Mouse (Mus musculus): ENCODE results near the gene Prkg1. TPM values are rescaled to one million over a fixed set of nuclear protein-coding genes. Genes with fewer than 3 reads are reported as not detected.

Gene Prkg1
- polyA plus RNA-seq, 1 experiment from 2014 or later = 3.5 TPM

GRCm38 (mm10) chr19:31489606-31490005, 275.2 kb downstream of the Prkg1 start:
- Histone ChIP-seq H3K36me3 (no peaks in the 10 kb centered on the region), H3K9ac (no peak overlapping the region), H3K27ac (no peak overlapping the region), H3K9me3 (replicated peaks) (no peaks in the 10 kb centered on the region), H3K27me3 (no peaks in the 10 kb centered on the region), H3K4me2 (no peak overlapping the region), H3K4me3 (replicated peaks) (no peak overlapping the region), H3K4me1 (no peaks in the 10 kb centered on the region)
- ATAC-seq (replicated peaks; ENCODE audit: low FRiP score) = no peak
- 62% methylated on average over 4 of the region's 4 CpGs for WGBS

DNA sequence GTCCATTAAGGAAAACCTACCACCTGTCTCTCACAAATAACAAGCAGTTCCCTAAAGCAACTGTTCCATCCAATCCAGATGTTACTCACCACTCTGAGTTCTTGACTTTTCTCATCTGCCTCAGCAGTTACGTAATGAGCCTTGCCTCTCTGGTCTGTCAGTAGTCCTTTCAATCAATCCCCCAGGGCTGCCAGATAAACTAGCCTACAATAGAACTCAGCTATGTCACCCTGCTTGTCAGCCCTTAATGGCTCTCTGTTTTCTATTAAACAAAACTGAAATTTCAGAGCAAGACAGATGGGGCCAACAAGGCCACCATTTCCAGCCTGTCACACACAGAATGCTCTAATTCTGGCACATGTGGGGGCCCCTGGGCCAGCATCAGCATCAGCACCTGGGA, 293.1 kb downstream of the Prkg1 start:
- Histone ChIP-seq H3K4me2 (no peak overlapping the region), H3K9ac (no peak overlapping the region), H3K36me3 (no peaks in the 10 kb centered on the region), H3K4me1 (no peaks in the 10 kb centered on the region), H3K9me3 (replicated peaks) (no peaks in the 10 kb centered on the region), H3K27me3 (no peaks in the 10 kb centered on the region), H3K27ac (no peak overlapping the region), H3K4me3 (replicated peaks) (no peak overlapping the region)
- 56% methylated on average over 1 of the region's 1 CpGs for WGBS
- ATAC-seq (replicated peaks; ENCODE audit: low FRiP score) = no peak

DNA sequence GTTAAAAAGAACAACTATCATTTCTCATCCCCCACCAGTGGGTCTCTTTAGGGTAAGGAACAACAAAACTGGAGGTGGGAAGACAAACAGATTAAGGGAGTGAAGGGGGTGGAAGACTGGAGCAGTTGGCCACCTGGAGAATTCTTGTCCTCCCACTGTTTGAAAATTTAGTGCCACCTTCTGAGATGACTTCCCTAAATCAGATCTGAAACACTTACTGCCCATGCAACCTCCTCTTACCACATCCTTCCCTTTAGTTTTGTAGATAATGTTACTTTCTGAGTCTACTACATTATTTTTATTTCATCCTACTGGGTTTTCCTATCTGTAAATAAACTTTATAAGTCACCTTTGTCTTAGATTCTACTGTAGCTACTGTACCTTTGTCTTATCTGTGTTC, 304.6 kb downstream of the Prkg1 start:
- H3K4me1 ChIP-seq = no peaks in the 10 kb centered on the region
- H3K27me3 ChIP-seq = no peaks in the 10 kb centered on the region
- H3K4me2 ChIP-seq = no peak overlapping the region
- no peaks in the 10 kb centered on the region for H3K36me3 ChIP-seq
- no peak overlapping the region for H3K27ac ChIP-seq
- H3K9me3 ChIP-seq (replicated peaks) = no peaks in the 10 kb centered on the region
- no peak overlapping the region for H3K9ac ChIP-seq
- ATAC-seq (replicated peaks; ENCODE audit: low FRiP score) = no peak
- no peak overlapping the region for H3K4me3 ChIP-seq (replicated peaks)

DNA sequence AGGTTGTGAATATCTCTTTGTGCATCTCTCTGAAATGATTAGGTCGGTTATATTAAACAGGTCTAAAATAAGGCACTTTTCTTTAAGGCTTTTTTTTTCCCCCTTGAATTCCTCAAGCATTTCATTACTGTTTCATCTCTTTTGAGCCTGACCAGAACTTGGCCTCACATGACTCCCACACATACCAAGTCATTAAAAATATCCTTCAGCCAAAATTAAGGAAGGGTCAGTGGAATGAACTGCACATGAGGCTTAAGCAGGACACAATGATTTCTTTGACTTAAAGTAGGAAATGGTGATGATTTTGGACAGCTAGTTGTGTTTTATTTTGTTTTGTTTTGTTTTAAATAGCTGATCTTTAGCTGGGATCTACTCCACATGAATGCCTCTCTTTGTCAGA, 320.7 kb downstream of the Prkg1 start:
- Histone ChIP-seq H3K4me1 (no peaks in the 10 kb centered on the region), H3K36me3 (no peaks in the 10 kb centered on the region), H3K27ac (no peak overlapping the region), H3K27me3 (no peaks in the 10 kb centered on the region), H3K4me2 (no peak overlapping the region), H3K9ac (no peak overlapping the region), H3K4me3 (replicated peaks) (no peak overlapping the region), H3K9me3 (replicated peaks) (no peaks in the 10 kb centered on the region)
- 51% methylated on average over 1 of the region's 1 CpGs for WGBS
- no peak for ATAC-seq (replicated peaks; ENCODE audit: low FRiP score)

DNA sequence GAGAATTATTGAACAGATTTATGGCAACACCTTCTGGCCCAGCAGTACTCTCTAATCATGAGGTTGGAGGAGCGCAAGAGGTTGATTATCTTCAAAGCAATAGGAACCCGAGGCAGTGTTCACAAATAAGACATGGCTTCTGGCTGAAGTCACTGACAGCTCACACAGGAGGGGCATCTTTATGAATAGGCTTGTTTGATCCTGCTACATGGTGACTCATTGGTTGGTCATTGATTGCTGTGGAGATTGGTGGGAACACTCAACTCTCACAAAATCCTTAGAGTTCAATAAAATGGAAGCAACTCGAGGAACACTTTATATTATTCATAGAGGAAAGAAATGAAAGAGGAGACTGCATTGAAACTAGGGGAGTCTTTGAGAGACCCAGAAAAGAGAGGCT, 322.5 kb downstream of the Prkg1 start:
- Histone ChIP-seq H3K27ac (no peak overlapping the region), H3K9ac (no peak overlapping the region), H3K27me3 (no peaks in the 10 kb centered on the region), H3K4me3 (replicated peaks) (no peak overlapping the region), H3K9me3 (replicated peaks) (no peaks in the 10 kb centered on the region), H3K4me1 (no peaks in the 10 kb centered on the region), H3K36me3 (no peaks in the 10 kb centered on the region), H3K4me2 (no peak overlapping the region)
- ATAC-seq (replicated peaks; ENCODE audit: low FRiP score) = no peak
- WGBS = 81% methylated on average over 3 of the region's 3 CpGs

DNA sequence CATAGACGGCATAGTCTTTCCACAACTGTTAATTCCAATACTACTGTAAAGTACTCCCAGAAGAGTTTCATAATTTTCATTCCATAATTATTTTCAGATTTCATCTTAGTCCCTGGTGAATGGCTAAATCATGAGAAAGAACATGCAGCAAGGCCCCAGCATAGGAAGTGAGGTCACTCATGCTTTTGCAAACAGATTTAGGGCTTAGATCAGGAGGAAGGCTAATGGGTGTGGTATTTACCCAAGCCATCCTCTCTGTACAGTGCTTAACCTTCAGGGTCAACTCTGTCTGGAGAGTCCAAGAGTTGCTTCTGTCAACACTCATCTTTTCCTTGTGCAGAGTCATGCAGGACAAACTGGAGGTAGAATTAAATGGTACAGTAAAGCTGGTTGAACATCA, 331.4 kb downstream of the Prkg1 start:
- no peak overlapping the region for H3K9ac ChIP-seq
- no peak overlapping the region for H3K27ac ChIP-seq
- WGBS = 68% methylated on average over 1 of the region's 1 CpGs
- H3K27me3 ChIP-seq = no peaks in the 10 kb centered on the region
- H3K9me3 ChIP-seq (replicated peaks) = no peaks in the 10 kb centered on the region
- no peak overlapping the region for H3K4me2 ChIP-seq
- H3K4me1 ChIP-seq = 0 out of 2 replicates have a peak, but pooled peaks cover 2% of the 10 kb centered on the region
- H3K36me3 ChIP-seq = no peaks in the 10 kb centered on the region
- no peak overlapping the region for H3K4me3 ChIP-seq (replicated peaks)
- no peak for ATAC-seq (replicated peaks; ENCODE audit: low FRiP score)

GRCm38 (mm10) chr19:31431411-31431810, 333.4 kb downstream of the Prkg1 start:
- no peak for ATAC-seq (replicated peaks; ENCODE audit: low FRiP score)
- Histone ChIP-seq H3K27me3 (no peaks in the 10 kb centered on the region), H3K4me1 (0 out of 2 replicates have a peak, but pooled peaks cover 2% of the 10 kb centered on the region), H3K4me2 (no peak overlapping the region), H3K27ac (no peak overlapping the region), H3K36me3 (no peaks in the 10 kb centered on the region), H3K4me3 (replicated peaks) (no peak overlapping the region), H3K9ac (no peak overlapping the region), H3K9me3 (replicated peaks) (peaks cover under 1% of the 10 kb centered on the region; the same call in 1 of the 2 replicates)
- WGBS = 75% methylated on average over 2 of the region's 2 CpGs

GRCm38 (mm10) chr19:31426142-31426541, 338.7 kb downstream of the Prkg1 start:
- WGBS = 75% methylated on average over 5 of the region's 5 CpGs
- no peak for ATAC-seq (replicated peaks; ENCODE audit: low FRiP score)

DNA sequence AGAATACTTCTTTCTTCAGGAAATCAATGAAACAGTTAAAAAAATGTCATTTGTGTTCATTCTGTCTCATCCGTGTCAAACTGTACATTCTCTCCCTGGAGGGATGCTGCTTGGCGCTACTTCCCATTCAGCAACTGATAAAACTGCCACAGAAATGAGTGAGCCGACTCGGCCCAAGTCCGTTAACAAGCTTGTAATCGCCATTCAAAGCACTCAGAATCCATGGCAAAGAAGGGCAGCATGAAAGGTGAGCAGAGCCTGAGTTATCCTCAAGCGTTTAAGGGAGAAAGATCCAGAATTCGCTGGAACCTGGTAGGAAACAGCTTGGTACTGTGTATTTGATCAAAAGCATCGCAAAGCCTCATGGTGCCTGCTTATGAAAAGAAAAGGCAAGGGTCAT, 339.6 kb downstream of the Prkg1 start:
- 79% methylated on average over 9 of the region's 9 CpGs for WGBS
- 0 out of 2 replicates have a peak, but pooled peaks cover 3% of the 10 kb centered on the region for H3K4me1 ChIP-seq

More at GRCm38 (mm10) chr19:31426142-31426541, 338.7 kb downstream of the Prkg1 start:
- H3K4me3 ChIP-seq (replicated peaks) = no peak overlapping the region
- H3K4me1 ChIP-seq = 0 out of 2 replicates have a peak, but pooled peaks cover 3% of the 10 kb centered on the region
- no peak overlapping the region for H3K27ac ChIP-seq
- no peaks in the 10 kb centered on the region for H3K27me3 ChIP-seq
- H3K36me3 ChIP-seq = no peaks in the 10 kb centered on the region
- no peak overlapping the region for H3K4me2 ChIP-seq
- H3K9me3 ChIP-seq (replicated peaks) = peaks cover 5% of the 10 kb centered on the region; the same call in 1 of the 2 replicates
- H3K9ac ChIP-seq = no peak overlapping the region

DNA sequence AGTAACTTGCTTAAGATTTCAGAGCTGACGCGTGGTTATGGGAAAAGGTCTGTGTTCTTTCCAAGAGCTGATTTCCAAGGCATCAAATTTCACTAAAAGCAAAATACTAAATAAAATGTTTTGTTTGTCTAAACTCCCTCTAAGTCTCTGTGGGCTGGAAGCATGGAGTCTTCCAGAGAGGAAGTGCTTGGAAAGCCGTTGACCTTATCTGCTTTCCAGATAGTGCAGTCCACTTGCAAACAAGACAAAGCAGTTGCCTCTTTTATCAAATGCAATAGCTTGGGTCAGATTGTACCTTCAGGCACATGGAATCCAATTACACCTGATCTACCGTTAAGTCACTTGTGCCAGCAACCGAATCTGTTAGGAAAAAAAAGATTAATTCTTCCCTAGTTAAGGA, 340.5 kb downstream of the Prkg1 start:
- ATAC-seq (replicated peaks; ENCODE audit: low FRiP score) = no peak
- H3K4me2 ChIP-seq = no peak overlapping the region
- H3K36me3 ChIP-seq = no peaks in the 10 kb centered on the region
- H3K27ac ChIP-seq = no peak overlapping the region
- H3K4me1 ChIP-seq = 0 out of 2 replicates have a peak, but pooled peaks cover 3% of the 10 kb centered on the region
- no peaks in the 10 kb centered on the region for H3K27me3 ChIP-seq
- no peak overlapping the region for H3K4me3 ChIP-seq (replicated peaks)
- H3K9me3 ChIP-seq (replicated peaks) = peaks cover 5% of the 10 kb centered on the region; the same call in 1 of the 2 replicates
- 44% methylated on average over 5 of the region's 5 CpGs for WGBS
- H3K9ac ChIP-seq = no peak overlapping the region

More for the DNA sequence above, 339.6 kb downstream of the Prkg1 start:
- no peak overlapping the region for H3K9ac ChIP-seq
- no peak overlapping the region for H3K27ac ChIP-seq
- peaks cover 5% of the 10 kb centered on the region; the same call in 1 of the 2 replicates for H3K9me3 ChIP-seq (replicated peaks)
- no peaks in the 10 kb centered on the region for H3K27me3 ChIP-seq
- H3K4me2 ChIP-seq = no peak overlapping the region
- H3K4me3 ChIP-seq (replicated peaks) = no peak overlapping the region
- ATAC-seq (replicated peaks; ENCODE audit: low FRiP score) = no peak
- no peaks in the 10 kb centered on the region for H3K36me3 ChIP-seq

DNA sequence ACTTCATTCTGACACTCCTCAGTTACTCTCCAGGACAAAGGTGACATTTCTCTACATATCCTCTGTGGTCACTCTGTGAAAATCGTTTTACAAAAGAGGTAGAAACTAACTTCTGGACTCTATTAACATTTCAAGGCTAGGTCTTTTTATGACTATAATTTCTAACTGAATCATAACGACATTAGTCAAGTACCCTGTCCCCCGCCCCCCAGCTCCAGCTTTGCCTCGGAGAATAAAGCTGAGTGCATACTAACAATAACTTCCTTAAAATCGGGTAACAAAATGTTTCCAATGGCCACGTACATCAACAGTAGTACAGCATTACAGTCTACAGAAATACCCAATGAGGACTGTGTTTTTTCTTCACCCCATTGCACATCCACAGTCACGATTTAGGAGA, 351.3 kb downstream of the Prkg1 start:
- Histone ChIP-seq H3K36me3 (no peaks in the 10 kb centered on the region), H3K4me1 (no peaks in the 10 kb centered on the region), H3K9me3 (replicated peaks) (no peaks in the 10 kb centered on the region), H3K27ac (no peak overlapping the region), H3K9ac (no peak overlapping the region), H3K27me3 (no peaks in the 10 kb centered on the region), H3K4me2 (no peak overlapping the region), H3K4me3 (replicated peaks) (no peak overlapping the region)
- no peak for ATAC-seq (replicated peaks; ENCODE audit: low FRiP score)
- 74% methylated on average over 7 of the region's 7 CpGs for WGBS

- Histone ChIP-seq H3K4me2 (no peak overlapping the region), H3K27ac (no peak overlapping the region), H3K9me3 (replicated peaks) (no peaks in the 10 kb centered on the region), H3K36me3 (no peaks in the 10 kb centered on the region), H3K4me3 (replicated peaks) (no peak overlapping the region), H3K27me3 (no peaks in the 10 kb centered on the region), H3K9ac (no peak overlapping the region), H3K4me1 (no peaks in the 10 kb centered on the region)
- no peak for ATAC-seq (replicated peaks; ENCODE audit: low FRiP score)
- WGBS = 76% methylated on average over 1 of the region's 1 CpGs
Observed at GRCm38 (mm10) chr19:31396096-31396495, 368.7 kb downstream of the Prkg1 start.

DNA sequence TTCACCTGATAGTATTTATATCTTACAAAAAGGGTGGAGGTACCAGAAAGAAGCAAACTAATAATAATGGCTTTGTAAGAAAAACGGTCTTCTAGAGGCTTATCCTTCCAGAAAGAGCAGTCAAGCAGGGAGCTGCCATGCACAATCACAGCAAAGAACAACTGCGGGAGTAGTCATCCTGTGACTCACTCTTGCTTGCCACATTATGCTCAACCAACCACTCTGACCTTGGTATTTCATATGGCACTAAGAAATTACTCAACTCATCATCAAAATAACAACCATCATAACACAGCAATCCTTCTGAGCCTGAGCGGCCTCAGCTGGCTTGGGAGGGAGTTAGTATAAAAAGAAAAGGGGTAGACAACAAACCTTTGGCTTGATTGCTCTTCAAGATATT, 379.5 kb downstream of the Prkg1 start:
- 92% methylated on average over 3 of the region's 3 CpGs for WGBS
- ATAC-seq (replicated peaks; ENCODE audit: low FRiP score) = no peak
- Histone ChIP-seq H3K27ac (no peak overlapping the region), H3K4me3 (replicated peaks) (no peak overlapping the region), H3K9ac (no peak overlapping the region), H3K27me3 (no peaks in the 10 kb centered on the region), H3K9me3 (replicated peaks) (no peaks in the 10 kb centered on the region), H3K36me3 (no peaks in the 10 kb centered on the region), H3K4me1 (no peaks in the 10 kb centered on the region), H3K4me2 (no peak overlapping the region)
